In genomic region chr11:94997596-94997995, GRCm38 (mm10) we compare ENCODE assay signal across 11 mouse cellular contexts. TPM values are rescaled to one million over a fixed set of nuclear protein-coding genes. Genes with fewer than 3 reads are reported as not detected.
DNase-seq lines count a peak whose midpoint lies in the region; ATAC-seq and TF ChIP-seq lines count a peak whose summit lies in the region.
"Had no signal": no experiment of that assay in that cellular context is flagged by ENCODE, and none has a peak within 500 bp of the region (broad histone marks: within the 10 kb centered on the region; RNA-seq: fewer than 3 reads in every experiment).

No protein-coding gene starts in this region.

- WGBS in forebrain, embryonic 12.5 days = 84% methylated on average over 5 of the region's 5 CpGs
- 61% methylated on average over 5 of the region's 5 CpGs for WGBS in forebrain, postnatal 0 days
- WGBS in midbrain, embryonic 12.5 days = 70% methylated on average over 5 of the region's 5 CpGs
- 77% methylated on average over 5 of the region's 5 CpGs for WGBS in midbrain, embryonic 14.5 days
- WGBS in limb, embryonic 10.5 days = 71% methylated on average over 5 of the region's 5 CpGs
- WGBS in stomach, embryonic 16.5 days = 43% methylated on average over 5 of the region's 5 CpGs
- 67% methylated on average over 5 of the region's 5 CpGs for WGBS in hindbrain, embryonic 14.5 days

- H3K36me3 ChIP-seq in forebrain, embryonic 12.5 days (replicated peaks) = peaks cover 64% of the 10 kb centered on the region
- peaks cover 52% of the 10 kb centered on the region for H3K36me3 ChIP-seq in forebrain, postnatal 0 days (ENCODE audit: insufficient read depth)
- peaks cover 56% of the 10 kb centered on the region for H3K36me3 ChIP-seq in midbrain, embryonic 12.5 days
- peaks cover 62% of the 10 kb centered on the region for H3K36me3 ChIP-seq in midbrain, embryonic 14.5 days (ENCODE audit: control insufficient read depth, insufficient read depth, low read length)
- peaks cover 86% of the 10 kb centered on the region for H3K36me3 ChIP-seq in limb, embryonic 10.5 days
- peaks cover 14% of the 10 kb centered on the region for H3K36me3 ChIP-seq in stomach, embryonic 16.5 days (ENCODE audit: control insufficient read depth, insufficient read depth, low read length)
- H3K36me3 ChIP-seq in hindbrain, embryonic 14.5 days (replicated peaks; ENCODE audit: control insufficient read depth, insufficient read depth) = peaks cover 70% of the 10 kb centered on the region

- no peak overlapping the region for H3K9ac ChIP-seq in forebrain, embryonic 12.5 days
- no peak overlapping the region for H3K9ac ChIP-seq in forebrain, postnatal 0 days
- H3K9ac ChIP-seq in midbrain, embryonic 12.5 days (replicated peaks) = no peak overlapping the region
- no peak overlapping the region for H3K9ac ChIP-seq in midbrain, embryonic 14.5 days (replicated peaks; ENCODE audit: low read length)
- H3K9ac ChIP-seq in stomach, embryonic 16.5 days (ENCODE audit: low read length) = no peak overlapping the region
- no peak overlapping the region for H3K9ac ChIP-seq in hindbrain, embryonic 14.5 days

- DNase-seq in forebrain, postnatal 0 days = no peak
- DNase-seq in midbrain, embryonic 14.5 days = no peak
- no peak for DNase-seq in limb, embryonic 10.5 days (ENCODE audit: low spot score)
- no peak for DNase-seq in embryo, embryonic 11 days
- DNase-seq in hindbrain, embryonic 14.5 days (ENCODE audit: low spot score) = no peak
- DNase-seq: adrenal gland, postnatal 10 days had no signal

- no peaks in the 10 kb centered on the region for H3K9me3 ChIP-seq in forebrain, embryonic 12.5 days
- no peaks in the 10 kb centered on the region for H3K9me3 ChIP-seq in forebrain, postnatal 0 days (ENCODE audit: low read length)
- no peaks in the 10 kb centered on the region for H3K9me3 ChIP-seq in midbrain, embryonic 12.5 days
- H3K9me3 ChIP-seq in midbrain, embryonic 14.5 days (ENCODE audit: control insufficient read depth, low read length) = no peaks in the 10 kb centered on the region
- H3K9me3 ChIP-seq in limb, embryonic 10.5 days (replicated peaks) = no peaks in the 10 kb centered on the region
- H3K9me3 ChIP-seq in stomach, embryonic 16.5 days (replicated peaks; ENCODE audit: control insufficient read depth, low read length) = no peaks in the 10 kb centered on the region
- no peaks in the 10 kb centered on the region for H3K9me3 ChIP-seq in hindbrain, embryonic 14.5 days (ENCODE audit: control insufficient read depth, low read length)

- H3K27me3 ChIP-seq in forebrain, embryonic 12.5 days = no peaks in the 10 kb centered on the region
- no peaks in the 10 kb centered on the region for H3K27me3 ChIP-seq in forebrain, postnatal 0 days (ENCODE audit: insufficient read depth, low read length)
- H3K27me3 ChIP-seq in midbrain, embryonic 12.5 days = no peaks in the 10 kb centered on the region
- H3K27me3 ChIP-seq in midbrain, embryonic 14.5 days (ENCODE audit: control insufficient read depth, insufficient read depth, low read length) = no peaks in the 10 kb centered on the region
- no peaks in the 10 kb centered on the region for H3K27me3 ChIP-seq in limb, embryonic 10.5 days (ENCODE audit: low read depth, poor library complexity, severe bottlenecking)
- H3K27me3 ChIP-seq in stomach, embryonic 16.5 days (ENCODE audit: control insufficient read depth, insufficient read depth, low read length) = no peaks in the 10 kb centered on the region
- H3K27me3 ChIP-seq in hindbrain, embryonic 14.5 days (ENCODE audit: control insufficient read depth, insufficient read depth, low read length) = no peaks in the 10 kb centered on the region

- H3K4me1 ChIP-seq in forebrain, embryonic 12.5 days = peaks cover 65% of the 10 kb centered on the region
- peaks cover 25% of the 10 kb centered on the region for H3K4me1 ChIP-seq in forebrain, postnatal 0 days (ENCODE audit: insufficient read depth)
- H3K4me1 ChIP-seq in midbrain, embryonic 12.5 days = peaks cover 55% of the 10 kb centered on the region
- peaks cover 42% of the 10 kb centered on the region for H3K4me1 ChIP-seq in midbrain, embryonic 14.5 days (ENCODE audit: control insufficient read depth, insufficient read depth, low read length)
- peaks cover 61% of the 10 kb centered on the region for H3K4me1 ChIP-seq in limb, embryonic 10.5 days
- peaks cover 45% of the 10 kb centered on the region for H3K4me1 ChIP-seq in stomach, embryonic 16.5 days (ENCODE audit: control insufficient read depth, insufficient read depth, low read length)
- H3K4me1 ChIP-seq in hindbrain, embryonic 14.5 days (replicated peaks; ENCODE audit: control insufficient read depth, insufficient read depth, low read length) = peaks cover 44% of the 10 kb centered on the region

- H3K27ac ChIP-seq in forebrain, embryonic 12.5 days = 0 out of 2 replicates have a peak overlapping the region, but pooled peaks have one; percentile 37
- no peak overlapping the region for H3K27ac ChIP-seq in forebrain, postnatal 0 days (ENCODE audit: low read depth, low read length)
- H3K27ac ChIP-seq in midbrain, embryonic 12.5 days (replicated peaks) = 0 out of 2 replicates have a peak overlapping the region, but pooled peaks have one; percentile 26
- no peak overlapping the region for H3K27ac ChIP-seq in midbrain, embryonic 14.5 days (replicated peaks; ENCODE audit: low read depth, low read length)
- 0 out of 2 replicates have a peak overlapping the region, but pooled peaks have one; percentile 50 for H3K27ac ChIP-seq in limb, embryonic 10.5 days
- no peak overlapping the region for H3K27ac ChIP-seq in stomach, embryonic 16.5 days (ENCODE audit: low read length)
- no peak overlapping the region for H3K27ac ChIP-seq in hindbrain, embryonic 14.5 days

- H3K4me3 ChIP-seq in forebrain, embryonic 12.5 days (replicated peaks) = no peak overlapping the region
- H3K4me3 ChIP-seq in forebrain, postnatal 0 days (ENCODE audit: low read depth, low read length) = no peak overlapping the region
- H3K4me3 ChIP-seq in midbrain, embryonic 12.5 days = no peak overlapping the region
- H3K4me3 ChIP-seq in midbrain, embryonic 14.5 days (replicated peaks; ENCODE audit: low read depth, low read length) = no peak overlapping the region
- H3K4me3 ChIP-seq in limb, embryonic 10.5 days = 0 out of 2 replicates have a peak overlapping the region, but pooled peaks have one; percentile 7
- no peak overlapping the region for H3K4me3 ChIP-seq in stomach, embryonic 16.5 days (replicated peaks; ENCODE audit: low read length)
- no peak overlapping the region for H3K4me3 ChIP-seq in hindbrain, embryonic 14.5 days (replicated peaks; ENCODE audit: low read length)

- no peak for ATAC-seq in forebrain, embryonic 12.5 days (ENCODE audit: low FRiP score)
- ATAC-seq in forebrain, postnatal 0 days = no peak
- ATAC-seq in midbrain, embryonic 12.5 days (ENCODE audit: low FRiP score, low read depth) = no peak
- ATAC-seq in midbrain, embryonic 14.5 days (ENCODE audit: low FRiP score, low TSS enrichment) = no peak
- ATAC-seq in stomach, embryonic 16.5 days (ENCODE audit: insufficient read depth, low FRiP score) = peak; percentile 42
- no peak for ATAC-seq in hindbrain, embryonic 14.5 days (ENCODE audit: low FRiP score)

- H3K4me2 ChIP-seq in forebrain, embryonic 12.5 days = no peak overlapping the region
- no peak overlapping the region for H3K4me2 ChIP-seq in forebrain, postnatal 0 days (ENCODE audit: low read depth)
- H3K4me2 ChIP-seq in midbrain, embryonic 12.5 days (replicated peaks) = no peak overlapping the region
- no peak overlapping the region for H3K4me2 ChIP-seq in midbrain, embryonic 14.5 days (ENCODE audit: low read length)
- H3K4me2 ChIP-seq in stomach, embryonic 16.5 days (ENCODE audit: low read depth, low read length) = no peak overlapping the region
- no peak overlapping the region for H3K4me2 ChIP-seq in hindbrain, embryonic 14.5 days (replicated peaks)

- no peak for TF ChIP-seq CTCF in forebrain, postnatal 0 days (IDR thresholded peaks at IDR 0.05; ENCODE audit: low read depth)

RNA-seq across cellular contexts. Expression of gene Ppp1r9b, which starts 6.8 kb away (rescaled TPM):
- polyA plus RNA-seq in forebrain, embryonic 12.5 days (2016; fragmentation: Nextera tagmentation; extraction: Ambion mirVana) = 16.6 and 17.7 TPM in 2 replicates
- 184 and 202 TPM in 2 replicates for total RNA-seq in forebrain, postnatal 0 days (2014; rRNA removed)
- 22.3 and 24.9 TPM in 2 replicates for polyA plus RNA-seq in forebrain, postnatal 0 days (2015; fragmentation: Nextera tagmentation; extraction: Ambion mirVana)
- 15.7 and 17.7 TPM in 2 replicates for polyA plus RNA-seq in midbrain, embryonic 12.5 days (2016; fragmentation: Nextera tagmentation; extraction: Ambion mirVana)
- 27.1 and 27.6 TPM in 2 replicates for polyA plus RNA-seq in midbrain, embryonic 14.5 days (2014; fragmentation: Nextera tagmentation; extraction: Ambion mirVana)
- polyA plus RNA-seq in limb, embryonic 10.5 days (2016; fragmentation: Nextera tagmentation; extraction: Ambion mirVana) = 9.9 and 10.8 TPM in 2 replicates
- 6.6 and 8.0 TPM in 2 replicates for polyA plus RNA-seq in stomach, embryonic 16.5 days (2015; fragmentation: Nextera tagmentation; extraction: Ambion mirVana)
- 27.1 and 27.5 TPM in 2 replicates for polyA plus RNA-seq in hindbrain, embryonic 14.5 days (2014; fragmentation: Nextera tagmentation; extraction: Ambion mirVana)

RNA-seq across cellular contexts. Expression of gene Samd14, which starts 12.1 kb away (rescaled TPM):
- polyA plus RNA-seq in forebrain, embryonic 12.5 days (2016; fragmentation: Nextera tagmentation; extraction: Ambion mirVana) = 80.5 and 86.7 TPM in 2 replicates
- 145 and 150 TPM in 2 replicates for total RNA-seq in forebrain, postnatal 0 days (2014; rRNA removed)
- 113 and 130 TPM in 2 replicates for polyA plus RNA-seq in forebrain, postnatal 0 days (2015; fragmentation: Nextera tagmentation; extraction: Ambion mirVana)
- 93.5 and 100 TPM in 2 replicates for polyA plus RNA-seq in midbrain, embryonic 12.5 days (2016; fragmentation: Nextera tagmentation; extraction: Ambion mirVana)
- 135 and 152 TPM in 2 replicates for polyA plus RNA-seq in midbrain, embryonic 14.5 days (2014; fragmentation: Nextera tagmentation; extraction: Ambion mirVana)
- 29.7 and 39.2 TPM in 2 replicates for polyA plus RNA-seq in limb, embryonic 10.5 days (2016; fragmentation: Nextera tagmentation; extraction: Ambion mirVana)
- polyA plus RNA-seq in stomach, embryonic 16.5 days (2015; fragmentation: Nextera tagmentation; extraction: Ambion mirVana) = 14.7 and 15.9 TPM in 2 replicates
- 130 and 135 TPM in 2 replicates for polyA plus RNA-seq in hindbrain, embryonic 14.5 days (2014; fragmentation: Nextera tagmentation; extraction: Ambion mirVana)

RNA-seq across cellular contexts. Expression of gene Sgca, which starts 21.5 kb away (rescaled TPM):
- polyA plus RNA-seq in forebrain, embryonic 12.5 days (2016; fragmentation: Nextera tagmentation; extraction: Ambion mirVana) = not detected in 2 replicates
- 0.15 TPM in 1 of 2 replicates, not detected in the other for total RNA-seq in forebrain, postnatal 0 days (2014; rRNA removed)
- polyA plus RNA-seq in forebrain, postnatal 0 days (2015; fragmentation: Nextera tagmentation; extraction: Ambion mirVana) = 0.09 and 0.13 TPM in 2 replicates
- polyA plus RNA-seq in midbrain, embryonic 12.5 days (2016; fragmentation: Nextera tagmentation; extraction: Ambion mirVana) = not detected in 2 replicates
- not detected in 2 replicates for polyA plus RNA-seq in midbrain, embryonic 14.5 days (2014; fragmentation: Nextera tagmentation; extraction: Ambion mirVana)
- 0.23 TPM in 1 of 2 replicates, not detected in the other for polyA plus RNA-seq in limb, embryonic 10.5 days (2016; fragmentation: Nextera tagmentation; extraction: Ambion mirVana)
- polyA plus RNA-seq in stomach, embryonic 16.5 days (2015; fragmentation: Nextera tagmentation; extraction: Ambion mirVana) = 0.41 and 3.2 TPM in 2 replicates
- 0.17 TPM in 1 of 2 replicates, not detected in the other for polyA plus RNA-seq in hindbrain, embryonic 14.5 days (2014; fragmentation: Nextera tagmentation; extraction: Ambion mirVana)
- polyA plus RNA-seq: liver, adult 2 months had no signal

RNA-seq across cellular contexts. Expression of gene Hils1, which starts 30.2 kb away (rescaled TPM):
- not detected in 2 replicates for polyA plus RNA-seq in forebrain, embryonic 12.5 days (2016; fragmentation: Nextera tagmentation; extraction: Ambion mirVana)
- not detected in 2 replicates for total RNA-seq in forebrain, postnatal 0 days (2014; rRNA removed)
- not detected in 2 replicates for polyA plus RNA-seq in forebrain, postnatal 0 days (2015; fragmentation: Nextera tagmentation; extraction: Ambion mirVana)
- polyA plus RNA-seq in midbrain, embryonic 12.5 days (2016; fragmentation: Nextera tagmentation; extraction: Ambion mirVana) = not detected in 2 replicates
- not detected in 2 replicates for polyA plus RNA-seq in midbrain, embryonic 14.5 days (2014; fragmentation: Nextera tagmentation; extraction: Ambion mirVana)
- polyA plus RNA-seq in limb, embryonic 10.5 days (2016; fragmentation: Nextera tagmentation; extraction: Ambion mirVana) = not detected in 2 replicates
- not detected in 2 replicates for polyA plus RNA-seq in stomach, embryonic 16.5 days (2015; fragmentation: Nextera tagmentation; extraction: Ambion mirVana)
- polyA plus RNA-seq in hindbrain, embryonic 14.5 days (2014; fragmentation: Nextera tagmentation; extraction: Ambion mirVana) = not detected in 2 replicates
- total RNA-seq: adrenal gland, postnatal 10 days; liver, adult 2 months had no signal
- polyA plus RNA-seq: C2C12; liver, adult 2 months had no signal

RNA-seq across cellular contexts. Expression of gene Pdk2, which starts 43.6 kb away (rescaled TPM):
- 17.3 and 19.4 TPM in 2 replicates for polyA plus RNA-seq in forebrain, embryonic 12.5 days (2016; fragmentation: Nextera tagmentation; extraction: Ambion mirVana)
- total RNA-seq in forebrain, postnatal 0 days (2014; rRNA removed) = 6.9 and 10.2 TPM in 2 replicates
- polyA plus RNA-seq in forebrain, postnatal 0 days (2015; fragmentation: Nextera tagmentation; extraction: Ambion mirVana) = 31.9 and 38.1 TPM in 2 replicates
- polyA plus RNA-seq in midbrain, embryonic 12.5 days (2016; fragmentation: Nextera tagmentation; extraction: Ambion mirVana) = 19.1 and 22.7 TPM in 2 replicates
- 21.5 and 22.7 TPM in 2 replicates for polyA plus RNA-seq in midbrain, embryonic 14.5 days (2014; fragmentation: Nextera tagmentation; extraction: Ambion mirVana)
- 9.8 and 21.2 TPM in 2 replicates for polyA plus RNA-seq in limb, embryonic 10.5 days (2016; fragmentation: Nextera tagmentation; extraction: Ambion mirVana)
- polyA plus RNA-seq in stomach, embryonic 16.5 days (2015; fragmentation: Nextera tagmentation; extraction: Ambion mirVana) = 37.9 and 39.3 TPM in 2 replicates
- 22.7 and 25.2 TPM in 2 replicates for polyA plus RNA-seq in hindbrain, embryonic 14.5 days (2014; fragmentation: Nextera tagmentation; extraction: Ambion mirVana)

Comparison
In these comparisons a context has a peak if more than half of its experiments do, and no peak if none do; other contexts are left out.
1. H3K27ac ChIP-seq: peak in forebrain, embryonic 12.5 days (single experiment), midbrain, embryonic 12.5 days (single experiment) and limb, embryonic 10.5 days (single experiment); none in forebrain, postnatal 0 days (single experiment), midbrain, embryonic 14.5 days (single experiment), stomach, embryonic 16.5 days (single experiment) and hindbrain, embryonic 14.5 days (single experiment).